Mouse (Mus musculus) cerebellum, adult 2 months (tissue): ENCODE results near the gene Ndrg2.

Experiments used
- CTCF ChIP-seq: fragments of 200-500 bp; IDR thresholded peaks from 2 replicates; pipeline ENCODE4 v1.5.1; 2011; ENCODE audit warnings: low read depth, mild to moderate bottlenecking, control low read depth, low read length, moderate library complexity, borderline replicate concordance; ENCODE audit not compliant: insufficient read depth
- POLR2A ChIP-seq: fragments of 200-500 bp; IDR thresholded peaks from 2 replicates; pipeline ENCODE4 v1.6.1; 2011; ENCODE audit warnings: low read length, control low read depth, borderline replicate concordance; ENCODE audit not compliant: insufficient read depth

GRCm38 (mm10) chr14:51870756-51871155, 43.2 kb downstream of the Ndrg2 start:
- TF ChIP-seq CTCF (no peak), POLR2A (no peak)
